Mouse (Mus musculus) midbrain, embryonic 14.5 days (tissue): ENCODE measurements around the gene Mcoln3. TPM values are rescaled to one million over a fixed set of nuclear protein-coding genes. Genes with fewer than 3 reads are reported as not detected.

Experiments
- ATAC-seq: fragments of 200-750 bp; cut with Nextera tagmentation; 2 replicates; pipeline ENCODE4 v1.8.0; 2017; ENCODE audit warnings: moderate number of reproducible peaks, moderate library complexity; ENCODE audit not compliant: low FRiP score, low TSS enrichment
- DNase-seq: peaks from one replicate; pipeline ENCODE4 v3.0.0-alpha.2; 2015
- H3K27ac ChIP-seq: fragments of 300-500 bp; sonication (generic); replicated peaks from 2 replicates; pipeline ENCODE4 v1.5.1; 2014; ENCODE audit warnings: mild to moderate bottlenecking, low read depth, low read length, moderate library complexity
- H3K27me3 ChIP-seq: fragments of 300-500 bp; sonication (generic); 2 replicates; pipeline ENCODE4 v1.6.1; 2014; ENCODE audit warnings: low read length, control low read depth, mixed read lengths; ENCODE audit not compliant: control insufficient read depth, insufficient read depth
- H3K36me3 ChIP-seq: fragments of 300-500 bp; sonication (generic); 2 replicates; pipeline ENCODE4 v1.6.1; 2014; ENCODE audit warnings: low read length, control low read depth; ENCODE audit not compliant: control insufficient read depth, insufficient read depth
- H3K4me1 ChIP-seq: fragments of 300-500 bp; sonication (generic); 2 replicates; pipeline ENCODE4 v1.6.1; 2014; ENCODE audit warnings: mild to moderate bottlenecking, antibody characterized with exemption, low read length, control low read depth; ENCODE audit not compliant: control insufficient read depth, insufficient read depth
- H3K4me2 ChIP-seq: fragments of 300-500 bp; sonication (generic); 2 replicates; pipeline ENCODE4 v1.6.1; 2014; ENCODE audit warnings: mild to moderate bottlenecking, low read length, moderate library complexity
- H3K4me3 ChIP-seq: fragments of 300-500 bp; sonication (generic); replicated peaks from 2 replicates; pipeline ENCODE4 v1.5.1; 2014; ENCODE audit warnings: low read depth, low read length
- H3K9ac ChIP-seq: fragments of 300-500 bp; sonication (generic); replicated peaks from 2 replicates; pipeline ENCODE4 v1.6.1; 2014; ENCODE audit warnings: mild to moderate bottlenecking, low read length, moderate library complexity
- H3K9me3 ChIP-seq: fragments of 300-500 bp; sonication (generic); 2 replicates; pipeline ENCODE4 v1.6.1; 2016; ENCODE audit warnings: low read length, control low read depth, mixed read lengths; ENCODE audit not compliant: control insufficient read depth
- WGBS: fragments of 180-500 bp; shearing (Covaris S2); extraction: QIAGEN DNeasy Blood & Tissue Kit; methylation state at CpG from one replicate; pipeline ENCODE4 v1.1.7; 2014; 5-methylcytosine and 5-hydroxymethylcytosine counted together
- polyA plus RNA-seq: library from polyadenylated mRNA; unstranded; fragments of >200 nt; fragmentation: Nextera tagmentation; extraction: Ambion mirVana; gene quantifications from 2 replicates; pipeline ENCODE4 v1.2.1, GENCODE M21; 2014

Mcoln3 gene
- polyA plus RNA-seq, 1 experiment from 2014 or later = 0.61 TPM

DNA sequence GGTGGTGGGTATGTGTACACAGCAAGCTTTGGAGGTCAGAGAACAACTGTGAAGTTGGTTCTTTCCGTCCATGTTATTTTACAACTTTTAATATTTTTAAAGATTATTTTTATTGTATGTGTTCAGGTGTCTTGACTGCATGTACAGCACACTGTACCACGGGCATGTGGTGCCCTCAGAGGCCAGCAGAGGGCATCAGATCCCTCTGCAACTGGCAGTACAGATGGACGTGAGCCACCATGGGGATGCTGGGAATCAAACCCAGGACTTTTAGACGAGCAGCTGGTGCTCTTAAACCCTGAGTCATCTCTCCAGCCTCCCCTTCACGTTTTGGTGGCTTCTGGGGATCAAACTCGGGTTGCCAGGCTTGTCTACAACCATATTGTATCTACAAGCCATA lies 15.2 kb upstream of the Mcoln3 start:
- H3K4me2 ChIP-seq = no peak overlapping the region
- DNase-seq (no peak), ATAC-seq (no peak)
- H3K9me3 ChIP-seq = no peaks in the 10 kb centered on the region
- H3K9ac ChIP-seq = no peak overlapping the region
- no peaks in the 10 kb centered on the region for H3K4me1 ChIP-seq
- H3K36me3 ChIP-seq = no peaks in the 10 kb centered on the region
- no peaks in the 10 kb centered on the region for H3K27me3 ChIP-seq
- no peak overlapping the region for H3K4me3 ChIP-seq
- H3K27ac ChIP-seq = no peak overlapping the region
- WGBS = 65% methylated on average over 6 of the region's 6 CpGs

DNA sequence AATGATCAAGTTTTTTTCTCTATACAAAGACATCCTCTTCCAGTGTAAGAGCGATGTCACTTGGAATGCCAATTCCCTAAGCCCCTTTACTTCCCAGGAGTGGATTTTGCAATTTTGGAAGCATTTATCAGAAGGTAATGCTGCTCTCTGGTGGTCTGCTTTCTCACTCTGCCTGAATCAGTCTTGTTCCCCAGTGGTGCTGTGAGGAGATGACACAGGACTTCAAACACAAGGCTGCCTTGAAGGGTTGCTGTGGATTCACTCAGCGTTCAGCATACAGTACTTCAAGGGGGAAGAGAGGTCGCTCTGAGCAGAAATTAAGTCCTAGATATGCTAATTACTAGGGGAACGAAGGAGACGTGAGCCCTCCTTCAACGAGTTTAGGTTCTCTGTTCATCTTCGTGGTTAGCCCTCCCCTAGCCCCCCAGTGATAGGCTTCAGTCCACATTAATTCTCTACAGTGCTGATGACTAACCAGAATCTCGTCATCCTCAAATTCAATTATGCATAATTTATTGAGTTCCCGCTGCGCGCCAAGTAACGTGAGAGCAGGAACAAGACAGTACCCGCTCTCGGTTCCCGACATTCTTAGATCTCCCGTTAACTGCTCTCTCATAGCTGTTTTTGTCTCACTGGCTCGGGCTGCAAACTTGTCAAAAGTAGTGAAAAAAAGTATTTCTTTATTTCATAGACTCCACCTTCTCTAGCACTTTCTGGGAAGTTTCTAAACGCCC lies 10.0 kb upstream of the Mcoln3 start:
- Histone ChIP-seq H3K9me3 (no peaks in the 10 kb centered on the region), H3K27ac (no peak overlapping the region), H3K36me3 (no peaks in the 10 kb centered on the region), H3K9ac (no peak overlapping the region; the same call in 1 of the 2 replicates), H3K4me2 (peak overlapping the region; percentile 61), H3K4me3 (peak overlapping the region; percentile 30), H3K27me3 (no peaks in the 10 kb centered on the region), H3K4me1 (no peaks in the 10 kb centered on the region)
- DNase-seq (peak; percentile 70), ATAC-seq (peak; percentile 72)
- 3% methylated on average over 18 of the region's 18 CpGs for WGBS

DNA sequence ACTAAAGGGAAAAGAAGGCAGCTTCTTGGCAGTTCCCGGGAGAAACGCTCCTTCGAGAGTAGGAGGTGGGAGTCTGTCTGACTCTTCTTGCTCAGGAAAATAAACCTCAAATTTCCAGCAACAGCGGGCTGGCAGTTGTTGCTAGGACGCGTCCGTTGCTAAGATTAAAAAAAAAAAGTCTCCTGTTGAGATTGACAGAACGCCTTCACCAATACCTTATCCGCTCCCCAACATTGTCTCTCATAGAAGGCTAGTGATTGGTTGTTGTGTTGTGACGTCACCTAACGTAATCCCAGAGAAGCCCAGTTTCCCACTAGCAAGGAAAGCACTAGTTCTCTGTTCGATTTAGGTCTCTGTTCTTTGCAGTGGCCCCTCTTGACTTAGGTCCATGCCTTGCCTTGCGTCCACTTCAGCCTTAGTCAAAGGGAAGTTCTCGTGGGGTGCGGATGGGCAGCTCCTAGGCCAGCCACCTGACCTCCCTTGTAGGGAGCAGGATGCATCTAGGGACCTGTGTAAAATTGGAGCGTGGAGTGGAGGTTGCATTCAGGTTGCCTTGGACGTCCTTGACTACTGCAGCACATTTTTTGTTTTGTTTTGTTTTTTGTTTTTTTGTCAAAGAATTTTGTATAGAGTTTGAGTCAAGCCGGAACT lies 9.2 kb upstream of the Mcoln3 start, which contains the start of gene Wdr63:
Wdr63 (minus strand) TSS at position 210 of the 651 bp plus-strand sequence.
- DNase-seq (peak; percentile 94), ATAC-seq (peak; percentile 96)
- peak within 1 kb of the TSS; percentile 61 for H3K4me2 ChIP-seq
- H3K36me3 ChIP-seq = no peaks in the 10 kb centered on the region
- no peak within 1 kb of the TSS for H3K27ac ChIP-seq
- no peaks in the 10 kb centered on the region for H3K9me3 ChIP-seq
- no peaks in the 10 kb centered on the region for H3K4me1 ChIP-seq
- WGBS = 9% methylated on average over 18 of the region's 18 CpGs
- peak within 1 kb of the TSS; percentile 30 for H3K4me3 ChIP-seq
- H3K9ac ChIP-seq = no peak within 1 kb of the TSS; the same call in 1 of the 2 replicates
- H3K27me3 ChIP-seq = no peaks in the 10 kb centered on the region

DNA sequence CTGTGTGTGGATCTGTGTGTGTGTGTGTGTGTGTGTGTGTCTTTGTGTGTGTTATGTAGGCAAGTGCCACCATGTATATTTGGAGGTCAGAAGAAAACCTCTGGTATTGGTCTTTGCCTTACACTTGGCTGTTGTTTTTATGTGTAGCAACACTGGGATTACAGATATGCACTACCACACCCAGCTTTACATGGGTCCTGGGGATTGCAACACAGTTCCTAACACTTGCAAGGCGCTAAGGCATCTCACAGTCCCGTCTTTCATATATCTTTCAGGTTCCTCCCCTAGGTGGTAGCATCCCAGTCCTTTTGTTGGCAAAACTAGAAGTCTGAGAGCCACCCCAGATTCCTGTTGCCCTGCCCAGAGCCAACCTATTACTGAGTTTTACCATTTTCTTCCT lies 8.3 kb upstream of the Mcoln3 start:
- Histone ChIP-seq H3K36me3 (no peaks in the 10 kb centered on the region), H3K4me2 (no peak overlapping the region), H3K9ac (no peak overlapping the region), H3K4me3 (no peak overlapping the region), H3K27me3 (no peaks in the 10 kb centered on the region), H3K27ac (no peak overlapping the region), H3K9me3 (no peaks in the 10 kb centered on the region), H3K4me1 (no peaks in the 10 kb centered on the region)
- no peak for ATAC-seq
- 55% methylated on average over 2 of the region's 2 CpGs for WGBS
- no peak for DNase-seq

DNA sequence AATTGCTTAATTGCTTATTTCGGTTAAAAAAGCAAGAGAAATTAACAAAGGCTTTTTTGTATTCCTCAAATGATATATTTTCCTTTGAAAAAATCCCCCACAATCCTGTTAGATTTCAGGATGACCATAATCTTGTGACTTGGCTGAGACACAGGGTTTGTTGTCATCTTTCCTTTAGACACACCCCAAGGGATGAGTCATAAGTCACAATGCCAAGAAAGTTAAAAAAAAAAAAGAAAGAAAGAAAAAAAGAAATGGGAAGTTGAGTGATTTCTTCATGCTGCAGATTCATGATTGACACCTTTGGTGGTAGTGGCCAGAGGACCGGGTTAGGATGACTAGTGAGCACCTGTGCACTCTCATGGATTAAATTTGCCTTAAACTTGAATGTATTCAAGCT lies 6.9 kb upstream of the Mcoln3 start:
- ATAC-seq (no peak), DNase-seq (no peak)
- WGBS = 81% methylated on average over 2 of the region's 2 CpGs
- no peak overlapping the region for H3K4me2 ChIP-seq
- no peaks in the 10 kb centered on the region for H3K9me3 ChIP-seq
- H3K36me3 ChIP-seq = no peaks in the 10 kb centered on the region
- no peak overlapping the region for H3K9ac ChIP-seq
- H3K27me3 ChIP-seq = no peaks in the 10 kb centered on the region
- H3K4me3 ChIP-seq = no peak overlapping the region
- no peak overlapping the region for H3K27ac ChIP-seq
- H3K4me1 ChIP-seq = no peaks in the 10 kb centered on the region

DNA sequence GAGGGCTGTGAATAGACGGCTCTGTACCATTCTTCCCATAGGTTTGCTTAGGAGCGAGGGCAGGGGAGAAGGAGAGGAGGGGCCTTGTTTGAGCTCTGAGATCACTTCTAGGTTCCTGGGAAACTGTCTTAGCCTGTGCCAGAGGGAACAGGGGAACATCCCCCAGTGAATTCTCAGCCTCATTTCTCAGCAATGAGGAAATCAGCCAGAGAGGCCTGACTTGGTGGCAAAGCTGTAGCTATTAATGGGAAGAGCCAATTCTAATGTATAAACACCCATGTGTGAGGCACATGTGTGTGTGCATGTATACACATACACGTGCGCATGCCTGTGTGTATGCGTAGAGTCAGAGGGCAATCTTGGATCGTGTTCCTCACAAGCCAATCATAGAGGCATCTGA lies 6.3 kb upstream of the Mcoln3 start:
- 79% methylated on average over 6 of the region's 6 CpGs for whole genome bisulfite sequencing
- Histone ChIP-seq H3K4me3 (no peak overlapping the region), H3K27ac (no peak overlapping the region), H3K9me3 (no peaks in the 10 kb centered on the region), H3K27me3 (no peaks in the 10 kb centered on the region), H3K36me3 (no peaks in the 10 kb centered on the region), H3K4me1 (no peaks in the 10 kb centered on the region), H3K4me2 (no peak overlapping the region), H3K9ac (no peak overlapping the region)
- ATAC-seq = no peak
- DNase-seq = no peak

DNA sequence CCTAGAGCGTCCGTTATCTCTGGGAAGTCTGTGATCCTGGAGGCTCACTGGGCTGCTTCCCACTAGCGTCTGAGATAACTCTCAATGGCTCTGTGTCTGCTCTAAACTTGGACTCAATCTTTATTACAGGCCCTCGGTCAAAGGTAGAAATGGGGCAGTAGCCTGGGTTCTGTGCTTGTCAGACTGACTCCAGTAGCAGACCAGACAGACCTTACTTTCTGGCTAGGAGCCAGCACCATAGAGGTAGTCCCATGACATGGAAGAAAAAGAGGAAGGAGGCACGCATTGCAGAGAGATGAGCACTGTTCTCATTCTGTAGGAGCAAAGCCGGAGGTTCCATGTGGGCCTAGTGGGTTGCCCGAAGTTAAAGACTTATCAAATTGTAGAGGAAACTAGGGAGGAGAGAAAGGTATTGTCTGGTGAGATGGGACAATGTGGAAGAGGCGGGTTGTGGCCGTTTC lies 777 bp downstream of the Mcoln3 start:
- no peak for DNase-seq
- no peaks in the 10 kb centered on the region for H3K9me3 ChIP-seq

DNA sequence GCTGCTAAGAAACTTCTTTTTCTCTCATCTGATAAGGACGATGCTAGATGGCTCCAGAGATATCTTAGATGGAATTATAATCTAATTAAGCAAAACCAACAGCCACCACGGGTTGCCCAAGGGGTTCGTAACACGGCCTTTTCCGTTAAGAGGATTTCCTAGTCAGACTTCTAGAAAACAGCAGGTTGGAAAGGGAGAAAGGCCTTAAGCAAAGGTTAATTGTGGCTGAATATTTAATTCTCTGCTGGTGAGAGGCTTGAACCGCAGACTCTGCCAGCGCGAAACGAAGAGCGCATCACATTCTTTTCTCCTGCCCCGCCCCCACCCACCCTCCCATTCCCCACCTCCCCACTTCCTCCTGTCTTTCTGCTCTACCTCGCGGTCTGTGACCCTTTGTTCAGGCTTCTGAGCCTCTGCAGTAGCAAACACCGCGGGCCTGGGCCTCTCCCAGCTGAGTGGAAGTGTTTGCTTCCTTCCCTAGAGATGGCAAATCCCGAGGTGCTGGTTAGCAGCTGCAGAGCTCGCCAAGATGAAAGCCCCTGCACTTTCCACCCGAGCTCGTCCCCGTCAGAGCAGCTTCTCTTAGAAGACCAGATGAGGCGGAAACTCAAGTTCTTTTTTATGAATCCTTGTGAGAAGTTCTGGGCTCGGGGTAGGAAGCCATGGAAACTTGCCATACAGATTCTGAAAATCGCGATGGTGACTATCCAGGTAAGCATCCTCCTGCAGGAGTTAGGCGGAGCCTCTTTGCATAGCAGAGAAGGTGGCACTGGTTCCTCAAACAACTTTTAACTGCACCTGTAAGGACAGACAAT lies 4.3 kb downstream of the Mcoln3 start:
- no peak overlapping the region for H3K4me3 ChIP-seq
- H3K36me3 ChIP-seq = no peaks in the 10 kb centered on the region
- H3K9me3 ChIP-seq = no peaks in the 10 kb centered on the region
- DNase-seq (peak; percentile 61), ATAC-seq (no peak)
- peaks cover 14% of the 10 kb centered on the region for H3K27me3 ChIP-seq
- peaks cover 14% of the 10 kb centered on the region; the same call in 1 of the 2 replicates for H3K4me1 ChIP-seq
- peak overlapping the region; percentile 37 for H3K4me2 ChIP-seq
- 5% methylated on average over 25 of the region's 25 CpGs for WGBS
- H3K27ac ChIP-seq = no peak overlapping the region
- H3K9ac ChIP-seq = no peak overlapping the region

More for the DNA sequence above, 777 bp downstream of the Mcoln3 start:
- no peak overlapping the region for H3K4me2 ChIP-seq
- no peaks in the 10 kb centered on the region for H3K36me3 ChIP-seq
- H3K27ac ChIP-seq = no peak overlapping the region
- WGBS = 66% methylated on average over 9 of the region's 9 CpGs
- ATAC-seq = no peak
- H3K9ac ChIP-seq = no peak overlapping the region
- peaks cover 11% of the 10 kb centered on the region; the same call in 1 of the 2 replicates for H3K4me1 ChIP-seq
- no peak overlapping the region for H3K4me3 ChIP-seq
- peaks cover 16% of the 10 kb centered on the region for H3K27me3 ChIP-seq
